Mouse (Mus musculus) hindbrain, embryonic 16.5 days (tissue): ENCODE results near the gene Thbs4. TPM values are rescaled to one million over a fixed set of nuclear protein-coding genes. Genes with fewer than 3 reads are reported as not detected.
A peak's percentile ranks its signal among the peaks of the same experiment; 100 is the strongest.

Experiments
- ATAC-seq: fragments of 200-750 bp; cut with Nextera tagmentation; 2 replicates; pipeline ENCODE4 v1.8.0; 2017; ENCODE audit warnings: moderate TSS enrichment, moderate library complexity
- H3K27ac ChIP-seq: fragments of 300-500 bp; sonication (generic); 2 replicates; pipeline ENCODE4 v1.5.1; 2014; ENCODE audit warnings: low read depth, mild to moderate bottlenecking, control low read depth, low read length, moderate library complexity
- H3K27me3 ChIP-seq: fragments of 300-500 bp; sonication (generic); replicated peaks from 2 replicates; pipeline ENCODE4 v1.6.1; 2014; ENCODE audit warnings: low read length; ENCODE audit not compliant: control insufficient read depth, insufficient read depth
- H3K36me3 ChIP-seq: fragments of 300-500 bp; sonication (generic); 2 replicates; pipeline ENCODE4 v1.6.1; 2014; ENCODE audit warnings: mild to moderate bottlenecking, low read length, moderate library complexity, mixed read lengths; ENCODE audit not compliant: control insufficient read depth, insufficient read depth
- H3K4me1 ChIP-seq: fragments of 300-500 bp; sonication (generic); 2 replicates; pipeline ENCODE4 v1.6.1; 2014; ENCODE audit warnings: low read depth, low read length; ENCODE audit not compliant: control insufficient read depth, insufficient read depth
- H3K4me2 ChIP-seq: fragments of 300-500 bp; sonication (generic); 2 replicates; pipeline ENCODE4 v1.6.1; 2014; ENCODE audit warnings: mild to moderate bottlenecking, low read length, control low read depth, moderate library complexity
- H3K4me3 ChIP-seq: fragments of 300-500 bp; sonication (generic); 2 replicates; pipeline ENCODE4 v1.5.1; 2014; ENCODE audit warnings: mild to moderate bottlenecking, low read length, control low read depth, moderate library complexity
- H3K9ac ChIP-seq: fragments of 300-500 bp; sonication (generic); 2 replicates; pipeline ENCODE4 v1.6.1; 2014; ENCODE audit warnings: low read depth, mild to moderate bottlenecking, control low read depth, low read length, moderate library complexity
- H3K9me3 ChIP-seq: fragments of 300-500 bp; sonication (generic); 2 replicates; pipeline ENCODE4 v1.6.1; 2014; ENCODE audit warnings: mild to moderate bottlenecking, low read length, moderate library complexity; ENCODE audit not compliant: control insufficient read depth
- WGBS: fragments of 180-500 bp; shearing (Covaris S2); extraction: QIAGEN DNeasy Blood & Tissue Kit; methylation state at CpG from one replicate; pipeline ENCODE4 v1.1.7; 2014; 5-methylcytosine and 5-hydroxymethylcytosine counted together
- polyA plus RNA-seq: library from polyadenylated mRNA; unstranded; fragments of >200 nt; fragmentation: Nextera tagmentation; extraction: Ambion mirVana; gene quantifications from 2 replicates; pipeline ENCODE4 v1.2.1, GENCODE M21; 2015

Thbs4 gene
- polyA plus RNA-seq, 1 experiment from 2014 or later = 2.3 TPM

DNA sequence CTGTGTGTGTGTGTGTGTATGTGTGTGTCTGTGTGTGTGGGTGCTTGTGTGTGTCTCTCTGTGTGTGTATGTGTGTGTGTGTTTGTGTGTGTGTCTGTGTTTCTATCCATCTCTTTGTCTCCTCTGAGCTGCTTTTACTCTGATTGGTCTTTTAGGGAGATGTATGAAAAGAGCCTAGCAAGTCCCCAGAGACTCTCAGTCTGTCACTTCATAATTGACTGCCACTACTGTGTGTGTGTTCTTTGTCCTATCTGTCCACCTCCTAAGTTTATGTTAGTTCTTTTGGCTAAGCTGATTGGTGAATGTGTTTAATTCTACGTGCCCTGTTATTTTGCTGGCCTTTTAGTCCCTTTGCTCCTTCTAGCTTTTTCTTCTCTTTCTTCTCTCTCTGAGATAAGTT is 58.9 kb downstream of the Thbs4 start:
- no peak overlapping the region for H3K27ac ChIP-seq
- 61% methylated on average over 1 of the region's 1 CpGs for WGBS
- no peak overlapping the region for H3K4me2 ChIP-seq
- ATAC-seq = no peak
- no peaks in the 10 kb centered on the region for H3K27me3 ChIP-seq
- no peaks in the 10 kb centered on the region for H3K36me3 ChIP-seq
- H3K4me1 ChIP-seq = peaks cover 2% of the 10 kb centered on the region; the same call in 1 of the 2 replicates
- no peaks in the 10 kb centered on the region for H3K9me3 ChIP-seq
- no peak overlapping the region for H3K4me3 ChIP-seq
- H3K9ac ChIP-seq = no peak overlapping the region

DNA sequence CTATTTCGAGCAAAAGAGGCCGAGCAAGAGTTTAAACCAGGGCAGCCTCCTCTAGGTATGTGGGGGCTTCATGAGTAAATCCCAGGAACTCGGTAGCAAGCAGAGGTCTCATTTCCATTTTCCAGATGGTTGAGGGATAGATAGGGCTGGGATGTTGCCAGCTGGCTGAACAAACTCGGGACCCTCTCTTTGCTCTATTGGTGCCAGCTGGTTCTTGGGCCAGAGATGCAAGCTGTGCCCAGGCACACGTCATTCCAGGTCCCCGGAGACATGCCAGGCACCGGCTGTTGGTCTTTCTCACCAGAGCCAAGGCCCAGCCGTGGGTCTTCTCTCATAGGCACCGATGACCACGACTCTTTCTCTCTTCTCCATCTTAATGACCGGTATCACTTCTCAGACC is 60.9 kb downstream of the Thbs4 start:
- Histone ChIP-seq H3K9ac (no peak overlapping the region), H3K4me1 (peaks cover 2% of the 10 kb centered on the region; the same call in 1 of the 2 replicates), H3K27ac (peak overlapping the region; percentile 55), H3K36me3 (no peaks in the 10 kb centered on the region), H3K27me3 (no peaks in the 10 kb centered on the region), H3K4me2 (peak overlapping the region; percentile 17; the same call in 1 of the 2 replicates), H3K9me3 (no peaks in the 10 kb centered on the region), H3K4me3 (no peak overlapping the region)
- 38% methylated on average over 11 of the region's 11 CpGs for WGBS
- peak; percentile 69 for ATAC-seq

DNA sequence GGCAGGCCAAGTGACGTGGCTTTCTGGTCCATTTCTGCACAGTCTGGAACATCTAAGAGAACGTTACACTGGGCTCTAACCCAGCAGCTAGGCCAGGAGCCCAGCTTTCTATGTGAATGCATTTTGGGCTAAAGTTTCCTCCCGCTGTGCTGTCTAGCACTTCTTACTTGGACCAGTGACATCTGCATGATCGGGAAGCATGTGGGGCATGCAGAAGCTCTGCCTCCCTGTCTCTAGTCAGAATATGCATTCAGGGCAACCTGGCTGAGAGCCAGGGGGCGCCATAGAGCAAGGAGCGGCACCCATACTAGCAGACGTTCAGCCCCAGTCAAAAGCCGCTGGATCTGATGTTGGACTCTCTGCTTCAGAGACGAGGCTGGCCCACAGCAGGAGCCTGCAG is 61.4 kb downstream of the Thbs4 start:
- 38% methylated on average over 9 of the region's 9 CpGs for WGBS

DNA sequence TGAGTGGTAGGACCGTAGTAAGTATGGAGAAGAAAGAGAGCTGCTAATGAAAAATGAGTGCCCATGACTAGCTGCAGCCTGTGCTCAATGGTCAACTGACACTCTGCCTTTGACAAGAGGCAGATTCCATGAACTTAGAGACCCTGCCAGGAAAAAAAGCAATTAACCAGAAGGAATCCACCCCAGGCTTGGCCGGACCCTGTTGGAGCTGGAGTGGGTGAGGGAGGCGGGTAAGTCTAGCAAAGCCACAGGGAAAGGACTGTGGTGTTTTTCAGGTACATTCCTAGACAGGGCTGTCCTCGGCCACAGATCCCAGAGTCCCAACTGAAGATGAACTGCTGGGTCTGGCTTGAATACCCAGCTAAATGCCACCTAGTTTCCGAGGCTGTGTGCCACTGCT is 61.8 kb downstream of the Thbs4 start:
- Histone ChIP-seq H3K27ac (peak overlapping the region; percentile 55), H3K4me3 (no peak overlapping the region)
- ATAC-seq = peak; percentile 7; the same call in 1 of the 2 replicates

More for the DNA sequence above, 61.4 kb downstream of the Thbs4 start:
- H3K9me3 ChIP-seq = no peaks in the 10 kb centered on the region
- H3K4me1 ChIP-seq = peaks cover 2% of the 10 kb centered on the region; the same call in 1 of the 2 replicates
- H3K36me3 ChIP-seq = no peaks in the 10 kb centered on the region
- peak; percentile 40 for ATAC-seq
- peak overlapping the region; percentile 55 for H3K27ac ChIP-seq
- peak overlapping the region; percentile 17; the same call in 1 of the 2 replicates for H3K4me2 ChIP-seq
- no peaks in the 10 kb centered on the region for H3K27me3 ChIP-seq
- no peak overlapping the region for H3K4me3 ChIP-seq
- no peak overlapping the region for H3K9ac ChIP-seq

DNA sequence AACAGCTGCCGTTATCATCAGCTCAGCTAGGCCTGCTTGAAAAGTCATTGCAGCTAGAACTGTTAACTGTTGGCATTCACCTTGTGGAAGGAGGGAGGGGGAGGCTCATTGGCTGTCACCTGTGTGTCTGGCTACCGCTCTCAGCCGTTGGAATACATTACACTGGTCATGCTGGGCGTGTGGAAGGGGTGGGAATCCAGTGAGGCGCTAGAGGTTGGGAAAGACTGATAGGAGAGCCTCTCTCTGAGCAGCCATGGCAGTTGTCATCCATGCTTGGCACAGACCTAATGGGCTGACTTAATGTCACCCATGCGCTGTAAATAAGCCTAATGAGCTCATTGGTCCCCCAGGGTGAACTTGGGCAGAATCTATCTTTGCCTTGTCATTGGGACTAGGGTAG is 62.8 kb downstream of the Thbs4 start:
- Histone ChIP-seq H3K27me3 (no peaks in the 10 kb centered on the region), H3K4me3 (no peak overlapping the region), H3K27ac (no peak overlapping the region), H3K4me1 (peaks cover 2% of the 10 kb centered on the region; the same call in 1 of the 2 replicates), H3K4me2 (no peak overlapping the region), H3K36me3 (no peaks in the 10 kb centered on the region), H3K9me3 (no peaks in the 10 kb centered on the region), H3K9ac (no peak overlapping the region)
- peak; percentile 46; the same call in 1 of the 2 replicates for ATAC-seq
- WGBS = 58% methylated on average over 6 of the region's 6 CpGs

More for the DNA sequence above, 61.8 kb downstream of the Thbs4 start:
- 74% methylated on average over 5 of the region's 5 CpGs for WGBS
- H3K9me3 ChIP-seq = no peaks in the 10 kb centered on the region
- H3K4me1 ChIP-seq = peaks cover 2% of the 10 kb centered on the region; the same call in 1 of the 2 replicates
- no peak overlapping the region for H3K4me2 ChIP-seq
- no peaks in the 10 kb centered on the region for H3K36me3 ChIP-seq
- no peak overlapping the region for H3K9ac ChIP-seq
- no peaks in the 10 kb centered on the region for H3K27me3 ChIP-seq

DNA sequence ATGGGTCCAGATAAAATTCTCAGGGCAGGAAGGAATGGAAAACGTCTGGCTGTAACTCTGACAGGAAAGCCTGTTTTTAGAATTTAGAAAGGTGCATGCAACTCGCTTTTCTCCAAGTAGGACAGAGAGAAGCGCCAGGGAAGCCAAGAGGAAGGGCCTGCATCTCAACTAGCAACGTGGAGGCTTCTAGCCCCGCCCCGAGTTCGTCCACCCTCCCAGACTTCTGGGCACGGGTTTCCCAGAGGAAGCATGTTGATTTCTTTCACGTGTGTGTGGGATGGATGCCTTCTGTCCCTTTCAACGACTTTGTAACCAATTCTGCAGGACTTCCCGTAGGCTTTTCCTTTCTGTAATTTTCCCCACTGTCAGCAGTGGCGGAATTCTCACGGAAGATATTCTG is 64.8 kb downstream of the Thbs4 start:
- 61% methylated on average over 13 of the region's 13 CpGs for WGBS
- Histone ChIP-seq H3K9me3 (no peaks in the 10 kb centered on the region), H3K4me2 (no peak overlapping the region), H3K4me3 (no peak overlapping the region), H3K27me3 (no peaks in the 10 kb centered on the region), H3K9ac (no peak overlapping the region), H3K27ac (no peak overlapping the region), H3K36me3 (no peaks in the 10 kb centered on the region), H3K4me1 (peaks cover 2% of the 10 kb centered on the region; the same call in 1 of the 2 replicates)
- no peak for ATAC-seq

DNA sequence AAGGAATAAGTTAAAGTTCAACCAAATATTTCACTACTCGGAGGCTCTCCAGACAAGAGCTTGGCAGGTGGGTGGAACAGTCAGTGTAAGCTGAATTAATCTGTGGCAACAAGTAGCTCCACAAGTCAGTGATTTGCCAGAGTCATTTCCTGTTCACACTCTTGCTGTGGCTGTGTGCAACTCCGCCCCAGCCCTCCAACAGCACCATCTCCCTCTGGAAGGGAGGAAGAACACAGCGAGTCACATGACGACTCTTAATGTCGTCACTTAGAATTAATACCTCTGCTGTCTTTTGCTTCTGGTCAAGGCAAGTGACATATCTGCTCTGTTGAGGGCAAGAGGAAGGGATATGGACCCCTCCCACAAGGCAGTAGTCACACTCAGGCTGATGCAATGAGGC is 72.2 kb downstream of the Thbs4 start:
- Histone ChIP-seq H3K4me3 (no peak overlapping the region), H3K9me3 (no peaks in the 10 kb centered on the region), H3K27me3 (no peaks in the 10 kb centered on the region), H3K4me1 (no peaks in the 10 kb centered on the region), H3K36me3 (no peaks in the 10 kb centered on the region), H3K4me2 (no peak overlapping the region), H3K27ac (no peak overlapping the region), H3K9ac (no peak overlapping the region)
- no peak for ATAC-seq
- 65% methylated on average over 5 of the region's 5 CpGs for WGBS

DNA sequence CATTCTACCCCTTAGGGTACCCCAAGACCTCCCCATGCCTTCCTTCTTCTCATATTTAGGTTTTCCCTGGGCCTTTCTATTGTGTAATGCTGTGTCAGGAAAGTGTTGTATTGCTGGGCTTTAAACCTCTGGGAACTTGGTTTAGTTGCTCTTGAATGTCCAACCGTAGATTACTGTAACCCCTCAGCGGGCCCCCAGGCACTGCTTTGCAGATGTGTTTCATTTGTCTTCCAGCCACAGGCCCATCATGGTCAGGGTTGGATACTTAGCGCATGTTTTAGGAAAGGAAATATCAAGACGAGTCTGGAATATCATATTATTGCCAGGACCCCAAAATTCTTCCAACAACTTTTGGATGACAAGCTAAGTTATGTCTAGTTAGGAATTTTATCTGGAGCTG is 73.6 kb downstream of the Thbs4 start:
- no peak overlapping the region for H3K27ac ChIP-seq
- no peak for ATAC-seq
- no peaks in the 10 kb centered on the region for H3K9me3 ChIP-seq
- H3K27me3 ChIP-seq = no peaks in the 10 kb centered on the region
- H3K36me3 ChIP-seq = no peaks in the 10 kb centered on the region
- H3K4me2 ChIP-seq = no peak overlapping the region
- H3K4me1 ChIP-seq = no peaks in the 10 kb centered on the region
- no peak overlapping the region for H3K9ac ChIP-seq
- H3K4me3 ChIP-seq = no peak overlapping the region
- 90% methylated on average over 4 of the region's 4 CpGs for WGBS

DNA sequence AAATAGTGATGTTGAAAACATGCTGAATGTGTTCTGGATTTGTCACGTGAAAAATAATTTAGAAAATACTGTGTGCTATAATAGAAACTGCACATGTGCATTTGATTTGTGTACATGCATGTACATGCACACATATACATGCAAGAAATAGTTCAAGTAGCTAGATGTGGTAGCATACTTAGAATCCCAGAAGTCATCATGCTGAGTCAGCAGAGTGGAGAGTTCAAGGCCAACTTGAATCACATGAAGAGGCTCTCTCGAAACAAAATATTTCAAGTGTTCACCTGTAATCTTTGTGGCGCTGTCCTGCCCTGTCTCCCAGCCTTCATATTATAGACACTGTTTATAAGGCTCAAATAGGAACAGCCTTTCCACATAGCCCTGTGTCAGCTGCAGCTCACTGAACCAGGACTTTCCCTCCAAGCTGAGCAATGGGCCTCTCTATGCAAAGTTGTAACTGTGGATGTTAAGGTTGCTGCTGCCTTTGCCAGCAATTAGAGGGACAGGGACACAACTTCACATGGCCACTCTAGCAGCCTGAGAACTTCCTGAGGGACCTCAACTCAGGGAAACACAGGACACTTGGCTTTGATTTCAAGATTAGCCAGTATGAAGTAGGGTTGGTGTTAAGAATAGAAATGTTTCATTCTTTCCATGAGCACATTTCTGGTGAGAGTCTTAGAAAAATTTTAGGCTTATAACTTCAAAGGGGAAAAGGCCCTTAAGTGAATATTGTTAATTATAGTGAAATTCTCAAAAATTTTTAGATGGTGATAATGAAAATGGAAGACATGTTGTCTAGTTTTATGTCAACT is 76.6 kb downstream of the Thbs4 start:
- Histone ChIP-seq H3K36me3 (no peaks in the 10 kb centered on the region), H3K4me1 (no peaks in the 10 kb centered on the region), H3K27ac (no peak overlapping the region), H3K4me2 (no peak overlapping the region), H3K9me3 (no peaks in the 10 kb centered on the region), H3K4me3 (no peak overlapping the region), H3K27me3 (no peaks in the 10 kb centered on the region), H3K9ac (no peak overlapping the region)
- WGBS = 97% methylated on average over 3 of the region's 3 CpGs
- ATAC-seq = no peak
